Mouse (Mus musculus) bone marrow macrophage, adult 2 months (primary cell): ENCODE data around the gene B3galt5. TPM values are rescaled to one million over a fixed set of nuclear protein-coding genes. Genes with fewer than 3 reads are reported as not detected.

Source experiments
- H3K27ac ChIP-seq: 2 replicates; pipeline ENCODE4 v1.5.1; 2012; ENCODE audit warnings: low read depth, low read length; ENCODE audit not compliant: insufficient read depth
- H3K4me1 ChIP-seq: 2 replicates; pipeline ENCODE4 v1.6.1; 2012; ENCODE audit warnings: low read length; ENCODE audit not compliant: control insufficient read depth, insufficient read depth
- H3K4me3 ChIP-seq: 2 replicates; pipeline ENCODE4 v1.5.1; 2012; ENCODE audit warnings: mild to moderate bottlenecking, low read length, moderate library complexity; ENCODE audit not compliant: insufficient read depth
- CTCF ChIP-seq: IDR thresholded peaks from 2 replicates; pipeline ENCODE4 v1.5.1; 2012; ENCODE audit warnings: low read depth, mild to moderate bottlenecking, low read length, moderate library complexity
- POLR2A ChIP-seq: IDR thresholded peaks from 2 replicates; pipeline ENCODE4 v1.6.1; 2012; ENCODE audit warnings: mild to moderate bottlenecking, low read depth, low read length, borderline replicate concordance
- polyA plus RNA-seq: library from polyadenylated mRNA; stranded (reverse); fragments of >200 nt; gene quantifications from 2 replicates; pipeline ENCODE4 v1.2.4, GENCODE M21; 2012; ENCODE audit not compliant: missing spikeins, insufficient read depth, insufficient read length

Gene B3galt5
- polyA plus RNA-seq, 1 experiment = not detected

DNA sequence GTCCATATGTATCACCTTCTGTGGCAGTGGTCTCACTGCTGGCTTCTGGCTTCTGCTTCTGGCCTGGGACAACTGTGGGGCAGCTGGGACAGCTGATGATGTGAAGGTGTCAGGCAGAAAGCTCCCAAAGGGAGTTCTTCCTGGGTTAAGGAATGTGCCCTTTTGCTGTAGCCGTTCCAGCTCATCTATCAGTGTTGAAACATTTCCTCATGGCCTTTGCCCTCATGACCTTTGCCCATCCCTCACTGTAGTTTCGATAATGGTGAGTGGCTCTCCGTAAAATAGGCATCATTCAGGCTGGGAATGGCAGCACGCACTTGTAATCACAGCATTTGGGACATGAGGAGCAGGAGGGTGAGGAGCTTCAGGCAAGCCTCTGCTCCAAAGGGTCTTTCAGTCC lies 127.3 kb downstream of the B3galt5 start:
- TF ChIP-seq POLR2A (no peak), CTCF (no peak)
- Histone ChIP-seq H3K4me3 (no peak overlapping the region), H3K27ac (no peak overlapping the region), H3K4me1 (no peaks in the 10 kb centered on the region)

GRCm38 (mm10) chr16:96363277-96363676 lies 127.7 kb downstream of the B3galt5 start:
- Histone ChIP-seq H3K4me3 (no peak overlapping the region), H3K4me1 (no peaks in the 10 kb centered on the region), H3K27ac (no peak overlapping the region)
- TF ChIP-seq CTCF (no peak), POLR2A (no peak)

- no peak overlapping the region for H3K4me3 ChIP-seq
- no peak overlapping the region for H3K27ac ChIP-seq
- no peak for TF ChIP-seq CTCF
- H3K4me1 ChIP-seq = peaks cover 4% of the 10 kb centered on the region
These were observed 129.3 kb downstream of the B3galt5 start for GRCm38 (mm10) chr16:96364870-96365269.

Other genes with a start within 250 kb of the B3galt5 start
- gene Psmg1, start 244.8 kb upstream of the B3galt5 start, polyA plus RNA-seq = 17.3 and 18.2 TPM in 2 replicates
- gene Brwd1, start 153.3 kb upstream of the B3galt5 start, polyA plus RNA-seq = 34.6 and 34.8 TPM in 2 replicates
- gene Hmgn1, start 108.1 kb upstream of the B3galt5 start, polyA plus RNA-seq = 59.3 and 68.7 TPM in 2 replicates
- 11.0 and 12.8 TPM in 2 replicates for gene Wrb, start 90.4 kb upstream of the B3galt5 start, polyA plus RNA-seq
- 0.39 TPM in 1 of 2 replicates, not detected in the other for gene Lca5l, start 43.5 kb upstream of the B3galt5 start, polyA plus RNA-seq
- gene Sh3bgr, start 35.4 kb upstream of the B3galt5 start, polyA plus RNA-seq = not detected in 2 replicates
- not detected in 2 replicates for gene Itgb2l, start 207.8 kb downstream of the B3galt5 start, polyA plus RNA-seq
- gene Pcp4, start 231.8 kb downstream of the B3galt5 start, polyA plus RNA-seq = not detected in 2 replicates